Mouse (Mus musculus) spleen, adult 18-20 months (tissue): ENCODE results near the gene Tmem30c.

Experiments used
- DNase-seq, 2 experiments: peaks; one replicate each; pipeline ENCODE4 v3.0.0; 2022; ENCODE audit warnings: mixed read lengths in 2 of 2

Tmem30c gene

DNA sequence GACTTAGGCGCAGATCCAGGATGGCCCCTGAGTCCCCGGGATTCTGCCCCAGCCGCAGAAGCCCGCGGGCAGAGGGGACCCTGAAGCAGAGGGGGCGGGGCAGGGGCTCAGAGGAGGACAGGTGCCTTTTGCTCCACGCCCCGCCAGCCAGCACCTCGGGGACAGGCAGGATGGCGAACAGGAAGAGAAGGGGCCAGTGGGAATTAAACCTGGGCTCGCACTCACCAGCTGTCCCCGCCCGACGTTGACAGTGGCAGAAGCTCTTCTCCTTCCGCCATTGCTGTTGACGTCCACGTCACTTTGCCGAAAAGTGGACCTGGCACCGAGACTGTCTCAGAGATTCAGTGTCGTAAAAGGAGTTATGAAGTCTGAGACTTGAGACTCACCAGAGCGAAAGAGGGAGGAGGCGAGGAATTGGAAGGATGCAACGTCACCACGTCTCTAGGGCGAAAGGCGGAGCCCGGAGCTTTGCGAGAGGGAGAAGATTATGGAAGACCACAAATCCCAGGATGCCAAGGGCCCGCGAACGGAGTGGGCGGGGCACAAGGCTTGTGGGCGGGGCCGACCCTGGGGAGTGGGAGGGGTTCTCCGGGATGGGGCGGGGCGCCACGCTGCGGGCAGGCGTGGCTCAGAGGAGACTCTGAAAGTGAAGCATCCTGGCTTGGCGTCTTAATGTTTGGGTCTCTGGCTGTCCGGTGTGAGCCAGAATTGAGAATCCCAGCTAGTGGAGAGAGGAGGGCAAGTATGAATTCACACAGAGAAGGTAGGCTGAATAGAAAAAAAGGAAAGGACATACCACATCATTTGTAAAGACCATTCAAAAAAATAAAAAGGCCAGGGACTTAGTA is 61.4 kb downstream of the Tmem30c start, which contains the start of gene Tbc1d23:
Gene Tbc1d23, minus strand, starts transcription at position 416 of the 848 bp plus-strand sequence.
- DNase-seq: peak; percentile 90 to 92

DNA sequence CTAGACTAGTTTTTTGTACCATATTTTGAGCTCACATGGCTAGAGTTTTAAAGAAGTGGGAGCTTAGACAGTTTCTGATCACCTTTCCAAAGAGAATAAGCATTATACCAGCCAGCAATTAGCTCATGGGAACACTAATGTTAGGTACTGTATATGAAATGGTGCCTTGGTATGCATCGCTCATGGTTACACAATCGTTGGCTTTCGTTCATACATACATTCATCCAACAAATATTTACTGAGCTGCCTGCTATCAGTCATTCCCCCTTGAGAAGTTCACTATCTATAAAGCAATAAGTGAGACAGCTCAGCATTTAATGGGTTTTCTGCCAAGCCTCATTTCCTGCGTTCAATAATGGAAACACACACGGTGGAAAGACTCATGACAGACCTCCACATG is 66.2 kb downstream of the Tmem30c start:
- DNase-seq: no peak

DNA sequence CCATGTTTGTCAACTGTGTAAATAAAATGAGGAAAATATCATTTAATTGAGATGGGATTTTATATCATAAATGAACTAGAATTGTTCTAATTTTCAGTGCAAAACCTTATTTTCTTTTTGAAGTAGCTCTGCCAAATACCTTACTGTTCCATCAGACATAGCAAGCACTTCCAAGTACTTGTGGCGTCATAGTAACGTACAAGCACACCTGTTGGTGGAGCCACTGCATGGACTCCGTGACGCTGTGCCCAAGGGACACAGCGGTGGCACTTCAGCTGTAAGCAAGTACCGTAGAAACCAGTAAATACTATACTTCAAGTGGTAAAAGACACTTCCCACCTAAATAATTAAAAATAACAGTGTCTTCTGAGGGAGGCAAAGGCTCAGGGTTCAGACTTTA is 72.3 kb downstream of the Tmem30c start:
- DNase-seq: no peak
